Mouse (Mus musculus) heart, embryonic 15.5 days (tissue): Measurements from ENCODE around the gene Usp3. TPM values are rescaled to one million over a fixed set of nuclear protein-coding genes. Genes with fewer than 3 reads are reported as not detected.
A peak's percentile ranks its signal among the peaks of the same experiment; 100 is the strongest.

ENCODE experiments used
- ATAC-seq: fragments of 200-750 bp; cut with Nextera tagmentation; replicated peaks from 2 replicates; pipeline ENCODE4 v1.8.0; 2017; ENCODE audit warnings: low read depth, moderate TSS enrichment; ENCODE audit not compliant: insufficient number of reproducible peaks, insufficient read depth, low FRiP score
- H3K27ac ChIP-seq: fragments of 300-500 bp; sonication (generic); 2 replicates; pipeline ENCODE4 v1.5.1; 2015; ENCODE audit warnings: mild to moderate bottlenecking, inconsistent platforms
- H3K27me3 ChIP-seq: fragments of 300-500 bp; sonication (generic); 2 replicates; pipeline ENCODE4 v1.6.1; 2015; ENCODE audit warnings: inconsistent platforms
- H3K36me3 ChIP-seq: fragments of 300-500 bp; sonication (generic); 2 replicates; pipeline ENCODE4 v1.6.1; 2015; ENCODE audit warnings: mild to moderate bottlenecking, inconsistent platforms
- H3K4me1 ChIP-seq: fragments of 300-500 bp; sonication (generic); replicated peaks from 2 replicates; pipeline ENCODE4 v1.6.1; 2015; ENCODE audit warnings: inconsistent platforms
- H3K4me2 ChIP-seq: fragments of 300-500 bp; sonication (generic); 2 replicates; pipeline ENCODE4 v1.6.1; 2015; ENCODE audit warnings: inconsistent platforms, mild to moderate bottlenecking, moderate library complexity
- H3K4me3 ChIP-seq: fragments of 300-500 bp; sonication (generic); 2 replicates; pipeline ENCODE4 v1.5.1; 2015; ENCODE audit warnings: mild to moderate bottlenecking, inconsistent platforms
- H3K9ac ChIP-seq: fragments of 300-500 bp; sonication (generic); 2 replicates; pipeline ENCODE4 v1.6.1; 2015; ENCODE audit warnings: mild to moderate bottlenecking, inconsistent platforms
- H3K9me3 ChIP-seq: fragments of 300-500 bp; sonication (generic); replicated peaks from 2 replicates; pipeline ENCODE4 v1.6.1; 2016; ENCODE audit warnings: inconsistent platforms
- WGBS: fragments of 180-500 bp; shearing (Covaris S2); methylation state at CpG from one replicate; pipeline ENCODE4 v1.1.7; 2015; ENCODE audit warnings: mixed read lengths; 5-methylcytosine and 5-hydroxymethylcytosine counted together
- polyA plus RNA-seq: library from polyadenylated mRNA; unstranded; fragments of >200 nt; fragmentation: Nextera tagmentation; extraction: Ambion mirVana; gene quantifications from 2 replicates; pipeline ENCODE4 v1.2.1, GENCODE M21; 2015

Usp3 gene
- polyA plus RNA-seq, 1 experiment from 2014 or later, result 30.5 TPM

GRCm38 (mm10) chr9:66514256-66514770 is 78.6 kb downstream of the Usp3 start, which contains the start of gene Fbxl22:
TSS of gene Fbxl22 (minus strand) at chr9:66514593.
- H3K9ac ChIP-seq, result peak within 1 kb of the TSS; percentile 80
- peak within 1 kb of the TSS; percentile 68 for H3K4me3 ChIP-seq
- no peaks in the 10 kb centered on the region for H3K9me3 ChIP-seq
- peaks cover 32% of the 10 kb centered on the region for H3K36me3 ChIP-seq
- H3K27ac ChIP-seq, result peak within 1 kb of the TSS; percentile 98
- no peaks in the 10 kb centered on the region for H3K27me3 ChIP-seq
- H3K4me2 ChIP-seq, result peak within 1 kb of the TSS; percentile 97
- 33% methylated on average over 17 of the region's 17 CpGs for WGBS
- peak; percentile 21 for ATAC-seq
- peaks cover 40% of the 10 kb centered on the region for H3K4me1 ChIP-seq

GRCm38 (mm10) chr9:66513661-66514255 is 79.2 kb downstream of the Usp3 start:
- no peak for ATAC-seq

GRCm38 (mm10) chr9:66513150-66513549 is 79.8 kb downstream of the Usp3 start:
- Histone ChIP-seq H3K4me1 (peaks cover 40% of the 10 kb centered on the region), H3K4me3 (peak overlapping the region; percentile 68)

More at GRCm38 (mm10) chr9:66513661-66514255, 79.2 kb downstream of the Usp3 start:
- peak overlapping the region; percentile 97 for H3K4me2 ChIP-seq
- peak overlapping the region; percentile 68 for H3K4me3 ChIP-seq
- no peaks in the 10 kb centered on the region for H3K27me3 ChIP-seq
- H3K9ac ChIP-seq, result peak overlapping the region; percentile 80
- H3K4me1 ChIP-seq, result peaks cover 40% of the 10 kb centered on the region
- H3K27ac ChIP-seq, result peak overlapping the region; percentile 98
- WGBS, result 53% methylated on average over 4 of the region's 4 CpGs
- H3K36me3 ChIP-seq, result peaks cover 37% of the 10 kb centered on the region
- H3K9me3 ChIP-seq, result no peaks in the 10 kb centered on the region

GRCm38 (mm10) chr9:66512351-66512671 is 80.6 kb downstream of the Usp3 start:
- Histone ChIP-seq H3K4me1 (peaks cover 40% of the 10 kb centered on the region), H3K4me2 (peak overlapping the region; percentile 97), H3K27ac (peak overlapping the region; percentile 98), H3K4me3 (peak overlapping the region; percentile 68), H3K9ac (peak overlapping the region; percentile 80), H3K9me3 (no peaks in the 10 kb centered on the region), H3K36me3 (peaks cover 30% of the 10 kb centered on the region), H3K27me3 (no peaks in the 10 kb centered on the region)
- ATAC-seq, result peak; percentile 75
- 0% methylated on average over 8 of the region's 8 CpGs for WGBS

More at GRCm38 (mm10) chr9:66513150-66513549, 79.8 kb downstream of the Usp3 start:
- peaks cover 38% of the 10 kb centered on the region for H3K36me3 ChIP-seq
- H3K4me2 ChIP-seq, result peak overlapping the region; percentile 97
- ATAC-seq, result no peak
- no peaks in the 10 kb centered on the region for H3K9me3 ChIP-seq
- H3K27ac ChIP-seq, result peak overlapping the region; percentile 98
- peak overlapping the region; percentile 80 for H3K9ac ChIP-seq
- H3K27me3 ChIP-seq, result no peaks in the 10 kb centered on the region

- H3K4me2 ChIP-seq, result peak overlapping the region; percentile 97
- peak overlapping the region; percentile 98 for H3K27ac ChIP-seq
- ATAC-seq, result peak; percentile 78
- no peaks in the 10 kb centered on the region for H3K9me3 ChIP-seq
- WGBS, result under 1% methylated on average over 78 of the region's 78 CpGs
- peaks cover 25% of the 10 kb centered on the region for H3K36me3 ChIP-seq
- peak overlapping the region; percentile 68 for H3K4me3 ChIP-seq
- H3K9ac ChIP-seq, result peak overlapping the region; percentile 80
- peaks cover 40% of the 10 kb centered on the region for H3K4me1 ChIP-seq
- H3K27me3 ChIP-seq, result no peaks in the 10 kb centered on the region
These were observed 81.2 kb downstream of the Usp3 start for GRCm38 (mm10) chr9:66511580-66512350.

GRCm38 (mm10) chr9:66510944-66511343 is 82.0 kb downstream of the Usp3 start:
- no peaks in the 10 kb centered on the region for H3K27me3 ChIP-seq
- peak overlapping the region; percentile 97 for H3K4me2 ChIP-seq
- WGBS, result 9% methylated on average over 2 of the region's 2 CpGs
- ATAC-seq, result no peak
- peak overlapping the region; percentile 80 for H3K9ac ChIP-seq
- no peaks in the 10 kb centered on the region for H3K9me3 ChIP-seq
- H3K27ac ChIP-seq, result peak overlapping the region; percentile 98
- peaks cover 42% of the 10 kb centered on the region for H3K4me1 ChIP-seq
- peaks cover 18% of the 10 kb centered on the region for H3K36me3 ChIP-seq
- H3K4me3 ChIP-seq, result peak overlapping the region; percentile 68

GRCm38 (mm10) chr9:66510351-66510841 is 82.5 kb downstream of the Usp3 start:
- H3K27ac ChIP-seq, result peak overlapping the region; percentile 34; the same call in 1 of the 2 replicates
- 0 out of 2 replicates have a peak overlapping the region, but pooled peaks have one; percentile 2 for H3K9ac ChIP-seq
- no peaks in the 10 kb centered on the region for H3K27me3 ChIP-seq
- peaks cover 40% of the 10 kb centered on the region for H3K4me1 ChIP-seq
- no peak overlapping the region for H3K4me2 ChIP-seq
- peaks cover 15% of the 10 kb centered on the region; the same call in 1 of the 2 replicates for H3K36me3 ChIP-seq
- no peak for ATAC-seq
- no peaks in the 10 kb centered on the region for H3K9me3 ChIP-seq
- no peak overlapping the region for H3K4me3 ChIP-seq
- WGBS, result 65% methylated on average over 7 of the region's 7 CpGs

- peaks cover 19% of the 10 kb centered on the region for H3K36me3 ChIP-seq
- WGBS, result 69% methylated on average over 4 of the region's 4 CpGs
- no peak overlapping the region for H3K4me3 ChIP-seq
- peaks cover 34% of the 10 kb centered on the region for H3K4me1 ChIP-seq
- H3K9me3 ChIP-seq, result no peaks in the 10 kb centered on the region
- H3K4me2 ChIP-seq, result no peak overlapping the region
- 0 out of 2 replicates have a peak overlapping the region, but pooled peaks have one; percentile 8 for H3K27ac ChIP-seq
- H3K9ac ChIP-seq, result no peak overlapping the region
- no peak for ATAC-seq
- H3K27me3 ChIP-seq, result no peaks in the 10 kb centered on the region
These were observed 84.0 kb downstream of the Usp3 start for GRCm38 (mm10) chr9:66508890-66509399.

GRCm38 (mm10) chr9:66507684-66508083 is 85.3 kb downstream of the Usp3 start:
- H3K4me3 ChIP-seq, result no peak overlapping the region
- no peak overlapping the region for H3K4me2 ChIP-seq
- 81% methylated on average over 3 of the region's 3 CpGs for WGBS
- no peak overlapping the region for H3K9ac ChIP-seq
- ATAC-seq, result no peak
- H3K9me3 ChIP-seq, result no peaks in the 10 kb centered on the region
- peaks cover 19% of the 10 kb centered on the region for H3K36me3 ChIP-seq
- peaks cover 30% of the 10 kb centered on the region for H3K4me1 ChIP-seq
- H3K27me3 ChIP-seq, result no peaks in the 10 kb centered on the region
- 0 out of 2 replicates have a peak overlapping the region, but pooled peaks have one; percentile 18 for H3K27ac ChIP-seq

GRCm38 (mm10) chr9:66506424-66506823 is 86.5 kb downstream of the Usp3 start:
- peaks cover 22% of the 10 kb centered on the region for H3K4me1 ChIP-seq
- ATAC-seq, result no peak
- no peak overlapping the region for H3K4me2 ChIP-seq
- H3K9ac ChIP-seq, result no peak overlapping the region
- no peak overlapping the region for H3K27ac ChIP-seq
- H3K27me3 ChIP-seq, result no peaks in the 10 kb centered on the region
- no peaks in the 10 kb centered on the region for H3K9me3 ChIP-seq
- H3K36me3 ChIP-seq, result peaks cover 31% of the 10 kb centered on the region
- no peak overlapping the region for H3K4me3 ChIP-seq

GRCm38 (mm10) chr9:66506011-66506410 is 86.9 kb downstream of the Usp3 start:
- H3K4me1 ChIP-seq, result peaks cover 18% of the 10 kb centered on the region
- WGBS, result 75% methylated on average over 4 of the region's 4 CpGs
- no peak for ATAC-seq
- no peak overlapping the region for H3K27ac ChIP-seq
- no peak overlapping the region for H3K9ac ChIP-seq
- H3K4me3 ChIP-seq, result no peak overlapping the region
- no peaks in the 10 kb centered on the region for H3K9me3 ChIP-seq
- peaks cover 35% of the 10 kb centered on the region for H3K36me3 ChIP-seq
- no peaks in the 10 kb centered on the region for H3K27me3 ChIP-seq
- no peak overlapping the region for H3K4me2 ChIP-seq
